Mouse (Mus musculus) naive thymus-derived CD4-positive, alpha-beta T cell, adult 2 months (primary cell): Measurements from ENCODE around the gene Abcc4.
A peak's percentile ranks its signal among the peaks of the same experiment; 100 is the strongest.

ENCODE experiments used
- DNase-seq: peaks from one replicate; pipeline ENCODE4 v3.0.0-alpha.2; 2011; ENCODE audit warnings: low read depth

Gene Abcc4

DNA sequence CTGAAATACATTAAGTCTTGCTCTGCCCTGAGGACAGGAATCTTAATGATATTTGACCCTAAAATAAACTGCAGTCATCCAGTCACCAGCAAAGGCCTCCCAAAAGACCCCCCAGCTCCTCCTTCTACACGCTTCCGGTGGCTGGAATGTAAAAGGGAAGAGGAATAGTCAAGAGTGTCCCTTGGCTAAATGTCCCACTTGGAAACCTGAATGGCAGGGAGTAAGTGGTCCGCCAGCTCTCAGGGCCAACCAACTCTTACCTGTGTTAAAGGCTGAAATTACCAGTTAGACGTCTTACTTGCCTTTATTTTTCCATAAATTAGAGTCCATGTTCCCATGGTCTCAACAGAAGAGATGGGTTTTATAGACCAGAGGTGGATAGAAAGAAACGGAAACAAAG lies 6.9 kb upstream of the Abcc4 start:
- DNase-seq: no peak

DNA sequence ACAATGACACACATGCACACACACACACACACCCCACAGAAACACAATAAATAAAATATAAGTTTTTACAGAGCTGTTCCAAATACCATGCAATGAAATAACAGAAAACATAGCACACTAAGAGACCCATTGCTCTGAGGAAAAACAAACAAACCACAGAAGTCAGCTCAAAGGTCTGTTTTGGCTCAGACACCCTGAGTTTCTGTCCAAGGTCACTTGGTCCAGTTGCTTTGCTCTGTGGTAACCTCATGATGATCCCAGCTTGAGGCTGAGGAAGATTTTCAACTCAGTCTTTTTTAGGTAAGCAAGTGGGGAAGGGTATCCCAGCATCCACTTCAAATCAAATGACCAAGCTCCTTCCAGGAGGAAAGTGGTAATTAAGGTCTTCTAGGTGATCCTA lies 4.9 kb upstream of the Abcc4 start:
- no peak for DNase-seq

DNA sequence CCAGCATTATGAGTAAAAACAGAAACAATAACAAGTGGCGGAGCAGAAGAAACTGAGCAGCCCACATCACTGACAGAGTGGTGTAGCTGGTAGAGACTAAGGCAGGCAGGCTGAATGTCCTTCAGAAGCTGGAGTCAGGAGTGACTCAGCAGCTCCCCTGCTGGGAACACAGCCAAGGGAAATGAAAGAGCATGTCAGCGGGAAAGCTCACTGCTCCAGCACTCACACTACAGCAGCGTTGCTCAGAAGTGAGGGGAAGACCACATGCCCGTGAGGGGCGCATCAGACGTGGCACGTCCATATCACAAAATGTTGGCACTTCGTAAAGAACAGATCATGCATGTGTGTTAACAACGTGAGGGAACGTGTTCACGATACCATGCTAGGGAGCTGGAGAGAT lies 3.7 kb upstream of the Abcc4 start:
- DNase-seq: peak; percentile 44

DNA sequence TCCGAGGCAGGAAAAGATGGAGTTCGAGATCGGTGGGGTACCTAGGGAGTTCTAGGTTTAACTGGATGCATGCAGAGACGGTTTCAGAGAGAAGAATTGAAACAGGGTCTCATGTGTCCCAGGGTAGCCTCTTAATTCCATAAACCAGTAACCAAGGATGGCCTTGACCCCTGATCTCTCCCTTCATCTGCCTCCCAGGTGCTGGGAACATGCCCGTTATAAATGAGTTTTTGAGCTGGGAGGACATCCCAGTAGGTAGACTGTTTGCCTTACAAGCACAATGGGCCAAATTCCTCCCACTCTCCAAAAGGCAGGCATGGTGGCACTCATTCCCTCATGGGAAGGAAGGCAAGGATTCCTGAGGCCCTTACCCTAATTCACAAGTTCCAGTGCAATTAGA lies 2.1 kb upstream of the Abcc4 start:
- DNase-seq: no peak

DNA sequence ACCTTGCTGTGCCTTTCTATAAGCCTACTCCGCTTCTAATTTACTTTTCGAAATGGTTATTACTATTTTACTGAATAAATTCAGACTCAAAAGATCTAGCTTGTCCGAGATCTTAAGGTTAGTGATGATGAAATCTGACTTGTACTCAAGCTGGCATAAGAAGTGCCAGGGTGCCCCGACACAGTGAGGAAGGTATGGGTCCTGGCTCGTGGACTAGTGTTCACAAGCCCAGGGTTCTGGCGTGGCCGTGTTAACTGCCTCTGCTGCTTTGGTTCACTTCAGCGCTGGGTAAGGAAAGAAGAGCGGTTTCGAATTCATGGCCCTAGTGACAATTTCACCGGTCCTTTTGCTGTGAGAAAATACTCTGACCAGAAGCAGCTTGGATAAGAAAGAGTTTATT lies 943 bp upstream of the Abcc4 start:
- DNase-seq: peak; percentile 20

DNA sequence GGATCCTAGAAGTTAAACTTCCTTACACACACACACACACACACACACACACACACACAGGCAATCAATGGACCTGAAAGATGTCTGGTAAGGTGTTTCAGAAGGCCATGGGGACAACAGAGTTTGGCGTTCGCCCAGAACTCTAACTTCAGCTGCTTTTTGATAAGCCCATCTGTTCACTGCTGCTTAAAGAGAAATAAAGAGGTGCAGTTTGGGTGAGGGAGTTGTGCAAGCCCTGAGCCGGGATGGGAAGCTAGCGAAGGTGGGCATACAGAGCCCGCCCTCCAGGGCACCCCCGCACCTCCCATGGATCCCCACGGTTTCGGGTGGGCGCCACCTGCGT lies 583 bp downstream of the Abcc4 start:
- no peak for DNase-seq

DNA sequence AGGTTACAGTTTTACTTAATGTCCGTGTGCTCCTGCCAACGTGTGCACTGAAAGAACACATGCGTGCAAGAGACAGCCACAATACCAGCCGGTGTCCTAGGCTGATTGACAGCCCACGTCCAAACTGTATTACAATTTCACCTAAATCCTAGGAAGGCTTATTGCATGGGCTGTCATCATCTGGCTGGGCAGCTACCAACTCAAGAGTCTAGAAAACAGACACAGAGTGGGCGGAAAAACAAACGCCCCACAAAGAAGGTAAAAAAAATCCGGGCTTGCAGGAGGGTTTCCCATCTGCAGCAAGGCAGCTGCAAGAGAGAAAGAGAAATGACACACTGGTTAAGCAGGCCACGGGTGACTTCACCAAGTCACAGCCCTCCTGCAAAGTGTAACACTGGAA lies 2.7 kb downstream of the Abcc4 start:
- no peak for DNase-seq

DNA sequence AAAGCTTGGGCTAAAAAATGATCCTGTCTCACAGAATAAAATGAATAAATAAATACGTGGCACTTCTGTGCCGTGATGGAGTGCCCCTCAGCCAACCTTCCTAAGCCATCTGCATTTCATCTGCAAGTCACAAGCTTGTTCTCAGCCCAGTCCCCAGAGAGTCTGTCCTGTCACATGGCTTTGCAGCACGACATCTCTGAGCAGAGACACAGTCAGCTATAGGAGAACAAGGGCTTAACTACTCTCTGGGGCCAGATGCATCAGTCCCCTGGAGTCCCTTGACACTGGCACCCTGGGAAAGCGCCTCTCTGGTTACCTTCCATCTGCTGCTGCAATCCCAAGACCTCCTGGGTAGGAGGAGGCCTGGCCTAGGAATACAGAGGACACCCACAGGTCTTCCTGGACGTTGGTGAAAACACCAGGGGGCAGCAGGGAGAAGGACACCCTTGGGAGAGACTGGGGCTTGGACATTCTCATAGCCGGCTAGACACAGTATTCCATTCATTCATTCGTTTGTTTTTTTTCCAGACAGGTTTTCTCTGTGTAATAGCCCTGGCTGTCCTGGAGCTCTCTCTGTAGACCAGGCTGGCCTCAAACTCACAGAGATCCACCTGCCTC lies 3.9 kb downstream of the Abcc4 start:
- DNase-seq: no peak

DNA sequence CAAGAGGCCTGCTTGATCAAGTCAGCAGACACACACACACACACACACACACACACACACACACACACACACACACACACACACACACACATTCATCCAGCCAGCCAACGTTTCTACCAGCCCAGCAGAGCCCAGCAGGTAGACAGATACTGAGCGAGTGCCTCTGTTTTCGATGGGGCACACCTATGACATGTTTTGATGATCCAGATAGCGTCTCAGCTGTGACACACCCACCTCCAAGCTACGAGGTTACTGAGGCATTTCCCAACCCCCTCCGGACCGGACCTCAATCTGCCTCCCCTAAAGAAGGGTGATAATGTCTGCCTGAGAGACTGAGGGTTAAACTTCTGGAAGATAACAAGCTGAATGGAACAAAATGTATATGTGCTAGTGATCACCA lies 5.4 kb downstream of the Abcc4 start:
- DNase-seq: no peak

DNA sequence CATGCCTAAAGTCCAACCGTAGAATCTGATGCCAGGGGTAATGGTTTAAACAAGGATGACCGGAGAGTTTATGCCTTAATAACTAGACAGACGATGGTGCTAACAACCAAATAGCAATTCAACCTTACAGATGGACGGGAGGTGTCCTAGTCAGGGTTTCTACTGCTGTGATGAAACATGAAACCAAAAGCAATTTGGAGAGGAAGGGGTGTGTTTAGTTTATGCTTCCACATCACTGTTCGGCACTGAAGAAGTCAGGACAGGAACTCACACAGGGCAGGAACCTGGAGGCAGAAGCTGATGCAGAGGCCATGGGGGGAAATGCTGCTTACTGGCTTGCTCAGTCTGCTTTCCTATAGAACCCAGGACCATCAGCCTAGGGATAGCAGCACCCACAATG lies 6.1 kb downstream of the Abcc4 start:
- no peak for DNase-seq

DNA sequence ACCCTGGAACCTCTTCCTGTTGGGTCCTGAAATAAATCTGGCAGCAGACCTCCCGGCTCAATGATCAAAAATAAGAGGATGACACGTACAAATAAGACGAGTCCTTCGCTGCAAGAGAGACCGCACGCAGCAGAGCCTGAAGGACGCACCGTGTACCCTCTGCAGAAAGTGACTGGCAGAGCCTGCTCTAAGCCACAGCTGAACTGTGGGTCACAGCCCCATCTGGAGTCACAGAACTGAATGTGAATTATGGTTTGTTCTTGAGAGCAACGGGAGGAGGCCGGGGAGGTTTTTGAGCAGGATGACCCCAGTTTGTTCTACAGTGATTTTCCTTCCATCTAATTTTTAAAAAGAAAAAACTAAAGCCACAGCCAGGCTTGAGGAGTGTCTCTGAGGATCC lies 6.5 kb downstream of the Abcc4 start:
- no peak for DNase-seq

DNA sequence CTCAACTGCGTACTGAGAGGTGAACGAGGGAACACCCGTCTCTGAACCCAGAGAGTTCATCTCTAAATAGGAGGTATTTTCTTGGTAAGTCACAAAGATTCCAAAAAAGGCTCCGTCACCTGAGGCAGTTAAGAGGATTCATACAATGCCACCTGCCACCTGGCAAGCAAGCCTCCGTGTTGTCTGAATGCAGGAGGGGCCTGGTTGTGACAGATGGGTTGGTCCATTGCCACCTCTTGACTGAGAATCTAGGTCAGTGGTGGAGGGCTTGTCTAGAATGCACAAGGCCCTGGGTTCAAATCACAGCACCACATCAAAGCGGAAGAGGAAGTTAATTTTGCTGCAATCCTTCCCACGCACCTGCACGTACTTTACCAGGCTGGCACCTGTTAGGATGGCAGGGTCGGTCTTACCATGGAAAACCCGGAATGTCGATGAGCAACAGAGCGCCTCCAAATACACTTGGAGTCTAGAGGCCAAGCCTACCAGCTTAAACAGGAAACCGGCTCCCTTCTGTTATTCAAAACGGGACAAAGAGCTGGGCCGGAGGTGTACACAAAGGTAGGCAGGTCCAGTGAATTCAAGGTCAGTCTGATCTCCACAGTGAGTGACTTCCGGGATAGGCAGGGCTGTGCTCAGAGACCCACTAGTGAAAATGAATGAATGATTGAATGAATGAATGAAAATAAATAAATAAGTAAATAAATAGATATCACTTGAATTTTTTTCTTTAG lies 9.3 kb downstream of the Abcc4 start:
- no peak for DNase-seq

DNA sequence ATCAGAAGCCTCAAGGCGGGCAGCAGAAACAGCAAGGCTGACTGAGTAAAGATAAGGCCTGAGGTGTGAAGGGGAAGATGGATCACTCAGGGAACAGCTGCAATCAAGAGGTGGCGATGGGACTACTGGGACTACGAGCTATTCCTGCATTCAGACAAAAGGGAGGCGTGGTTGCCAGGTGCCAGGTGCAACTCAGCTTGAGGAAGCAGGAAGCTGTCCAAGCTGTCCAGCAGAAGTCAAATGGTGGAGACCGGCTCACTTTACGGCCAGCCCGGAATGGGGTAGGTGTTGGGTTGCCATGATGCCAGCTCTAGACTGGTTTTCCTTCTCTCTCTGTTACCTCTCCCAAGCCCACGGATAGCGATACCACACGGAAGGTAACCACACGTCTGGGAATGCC lies 10.2 kb downstream of the Abcc4 start:
- DNase-seq: no peak

DNA sequence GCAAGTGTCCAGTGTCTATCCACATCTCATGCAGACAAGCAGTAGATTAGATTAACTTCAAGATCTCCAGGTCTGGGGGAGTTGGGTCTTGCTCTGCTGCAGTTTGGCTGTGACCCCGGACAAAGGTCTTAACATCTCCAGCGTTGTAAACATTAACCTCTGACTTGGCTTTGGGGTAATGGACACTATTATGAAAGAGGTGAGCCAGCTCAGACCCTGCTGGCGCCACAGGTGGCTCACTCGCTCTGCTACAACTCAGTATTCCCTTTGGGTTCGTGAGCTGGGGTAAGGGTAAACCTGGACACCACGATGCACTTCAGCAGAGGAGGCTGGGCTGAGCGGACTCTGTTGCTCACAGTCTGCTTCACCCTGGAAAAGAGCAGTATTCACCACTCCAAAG lies 11.7 kb downstream of the Abcc4 start:
- no peak for DNase-seq

DNA sequence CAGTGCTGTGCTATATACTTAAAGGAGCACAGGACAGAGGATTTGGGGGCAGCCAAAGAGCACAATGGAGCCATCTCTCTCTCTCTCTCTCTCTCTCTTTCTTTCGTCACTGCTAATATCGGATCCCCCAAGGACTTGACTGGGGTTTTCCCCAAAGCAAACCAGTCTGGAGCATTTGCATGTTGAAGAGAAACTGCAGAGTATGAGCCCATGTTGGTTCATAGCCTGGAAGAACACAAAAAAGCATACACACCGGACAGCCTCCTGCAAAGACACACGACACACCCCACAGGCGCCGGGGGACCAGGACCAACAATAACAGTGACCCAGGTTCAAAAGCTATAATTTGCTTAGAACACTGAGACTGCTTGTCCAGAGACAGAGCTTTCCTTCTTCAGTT lies 14.1 kb downstream of the Abcc4 start:
- DNase-seq: no peak

DNA sequence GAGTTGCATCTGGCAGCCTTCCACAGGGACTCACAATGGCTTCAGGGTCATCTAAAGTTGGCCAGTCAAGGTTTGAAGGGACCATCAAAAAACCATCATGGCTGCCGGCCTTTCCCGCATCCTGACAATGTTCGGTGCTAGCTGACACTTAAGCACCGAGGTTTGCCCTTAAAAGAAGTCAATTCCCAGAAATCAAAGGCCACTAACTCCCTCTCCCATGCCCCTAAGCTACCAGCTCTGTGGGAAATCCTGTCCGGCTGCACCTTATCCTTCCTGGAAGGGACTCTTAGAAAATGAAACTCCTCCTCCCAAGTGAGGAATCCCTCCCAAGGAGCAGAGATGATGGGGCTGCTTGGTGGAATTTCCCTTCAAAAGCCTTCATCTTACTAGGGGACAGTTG lies 14.6 kb downstream of the Abcc4 start:
- no peak for DNase-seq

DNA sequence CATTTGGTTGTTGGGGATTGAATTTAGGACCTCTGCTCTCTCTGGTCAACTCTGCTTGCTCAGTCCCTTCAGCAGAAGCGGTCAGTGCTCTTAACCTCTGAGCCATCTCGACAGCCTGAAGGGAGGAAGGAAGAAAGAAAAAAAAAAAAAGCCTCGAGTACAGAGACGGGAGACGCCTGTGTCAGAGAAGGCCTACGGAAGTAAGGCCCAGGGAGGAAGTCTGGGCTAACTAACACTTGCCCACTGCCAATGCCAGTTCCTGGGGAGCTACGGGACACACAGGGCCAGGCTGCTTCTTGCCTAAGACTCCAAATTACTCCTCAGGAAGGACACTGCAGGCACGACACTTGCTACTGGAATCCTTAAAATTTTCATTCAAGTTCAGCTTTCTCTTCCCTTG lies 15.1 kb downstream of the Abcc4 start:
- DNase-seq: peak; percentile 50

DNA sequence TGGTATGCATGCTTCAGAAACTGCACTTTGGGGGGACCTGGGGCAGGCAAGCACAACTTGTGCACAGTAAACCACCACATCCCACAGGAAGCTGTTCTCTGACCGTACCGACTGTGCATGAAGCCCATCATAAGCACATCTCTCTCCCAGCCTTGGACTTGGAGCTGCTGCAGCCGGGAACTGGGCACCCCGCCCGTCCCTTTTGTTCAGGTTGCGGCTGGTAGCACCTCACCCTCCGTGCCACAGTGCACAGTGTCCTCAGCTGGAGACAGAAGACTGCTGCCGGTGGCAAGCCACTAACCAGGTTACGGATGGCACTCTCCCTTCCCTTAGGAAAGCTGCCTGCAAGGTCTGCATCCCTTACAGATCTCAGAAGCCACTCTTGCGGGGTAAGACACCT lies 15.7 kb downstream of the Abcc4 start:
- DNase-seq: no peak

DNA sequence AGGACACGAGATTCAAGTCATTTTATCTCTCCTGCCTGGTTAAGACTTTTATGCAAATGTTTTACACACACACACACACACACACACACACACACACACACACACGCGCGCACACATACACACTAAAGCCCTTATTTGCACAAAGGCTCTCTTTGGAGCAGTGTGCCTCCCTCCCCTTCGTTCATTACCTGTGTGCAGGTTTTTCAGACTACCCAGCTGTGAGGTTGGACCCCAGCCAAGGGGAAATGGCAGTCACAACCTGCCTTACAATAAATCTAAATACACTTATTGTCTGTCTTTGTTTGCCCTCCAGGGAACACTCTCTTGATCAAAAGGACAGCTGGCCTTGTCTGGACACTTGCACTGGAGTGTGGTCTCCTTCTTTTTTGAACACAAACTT lies 17.4 kb downstream of the Abcc4 start:
- no peak for DNase-seq

DNA sequence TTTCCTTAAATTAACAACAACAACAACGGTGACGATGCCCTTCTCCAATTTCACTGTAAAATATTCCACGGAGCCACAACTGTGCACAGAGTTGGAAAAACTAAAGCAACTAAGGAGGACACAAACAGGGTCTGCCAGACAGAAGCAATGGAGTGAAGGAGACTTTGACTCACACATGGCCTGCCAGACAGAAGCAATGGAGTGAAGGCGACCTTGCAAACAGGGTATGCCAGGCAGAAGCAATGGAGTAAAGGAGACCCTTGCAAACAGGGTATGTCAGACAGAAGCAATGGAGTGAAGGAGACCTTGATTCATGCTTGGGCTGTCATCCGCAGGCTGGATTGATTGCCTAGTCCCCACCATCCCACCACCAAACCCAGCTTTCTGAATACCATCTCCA lies 19.2 kb downstream of the Abcc4 start:
- DNase-seq: no peak

DNA sequence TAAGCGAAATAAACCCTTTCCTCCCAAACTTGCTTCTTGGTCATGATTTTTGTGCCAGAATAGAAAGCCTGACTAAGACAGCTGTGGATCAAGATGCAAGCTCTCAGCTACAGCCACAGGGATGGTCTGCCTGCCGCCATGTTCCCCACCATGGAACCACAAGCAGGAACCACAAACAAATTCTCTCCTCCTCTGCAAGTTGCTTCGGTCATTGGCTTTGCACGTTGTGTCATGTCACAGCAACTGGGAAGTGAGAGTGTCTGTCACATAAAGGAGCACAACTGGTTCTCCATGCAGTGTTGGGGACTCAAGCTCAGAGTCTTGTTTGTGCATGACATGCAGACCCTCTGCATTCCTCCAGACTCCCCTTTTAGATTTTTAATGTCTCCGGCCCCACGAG lies 20.4 kb downstream of the Abcc4 start:
- DNase-seq: no peak

DNA sequence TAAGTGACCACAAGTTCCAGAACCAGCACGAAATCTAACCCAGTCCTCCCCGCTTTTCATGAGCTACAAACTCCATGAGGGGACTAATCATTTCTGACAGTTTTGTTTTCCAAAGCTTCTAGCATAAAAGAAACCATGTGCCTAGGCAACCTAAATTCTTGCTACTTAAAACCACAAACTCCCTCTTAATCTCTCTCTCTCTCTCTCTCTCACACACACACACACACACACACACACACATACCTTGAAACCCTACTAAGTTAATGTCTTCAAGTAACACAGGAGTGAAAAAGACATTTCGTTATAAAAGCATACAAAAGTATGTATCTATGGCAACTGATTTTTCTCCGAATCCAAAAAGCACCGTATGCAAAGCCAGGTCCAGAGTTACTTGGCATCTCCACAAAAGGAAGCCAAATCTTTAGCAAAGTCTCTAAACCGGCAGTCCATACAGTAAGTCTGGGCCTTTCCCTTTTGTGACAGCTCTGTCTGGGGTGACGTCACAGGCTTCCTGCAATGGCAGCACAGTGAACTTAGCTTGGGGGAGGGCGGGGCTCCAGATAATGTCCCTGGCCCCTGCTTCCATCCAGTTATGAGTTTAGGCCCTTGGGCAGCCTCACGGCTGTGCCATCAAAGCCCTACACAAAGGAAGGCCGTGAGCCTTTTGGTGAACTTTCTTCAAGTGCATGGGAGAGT lies 23.5 kb downstream of the Abcc4 start:
- DNase-seq: peak; percentile 79

DNA sequence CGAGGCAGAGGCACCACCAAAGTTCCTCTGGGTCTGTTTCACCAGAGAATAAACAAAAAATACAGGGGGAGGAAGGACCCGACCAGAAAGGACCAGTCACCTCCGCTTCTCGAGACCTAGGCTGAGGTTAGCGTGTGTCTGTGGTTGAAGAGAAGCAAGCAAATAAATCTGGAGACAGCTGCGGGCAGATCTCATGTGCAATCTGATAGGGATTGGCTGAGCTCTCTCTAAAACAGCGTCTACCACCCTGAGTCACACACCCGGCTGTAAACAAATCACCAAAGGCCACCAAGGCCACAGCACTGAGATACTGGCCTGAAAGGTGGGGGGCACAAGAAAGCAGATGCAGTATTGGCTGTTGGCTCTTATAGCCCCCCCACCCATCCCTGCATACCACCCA lies 24.9 kb downstream of the Abcc4 start:
- DNase-seq: no peak
